In genomic region chr3:108411754-108412121, GRCm38 (mm10) we compare ENCODE assay signal across 7 mouse cellular contexts. TPM values are rescaled to one million over a fixed set of nuclear protein-coding genes. Genes with fewer than 3 reads are reported as not detected.
A peak's percentile ranks its signal among the peaks of the same experiment; 100 is the strongest.
DNase-seq lines count a peak whose midpoint lies in the region; ATAC-seq lines count a peak whose summit lies in the region.

No protein-coding gene starts in this region.

- H3K36me3 ChIP-seq in midbrain, embryonic 15.5 days (replicated peaks), result peaks cover 24% of the 10 kb centered on the region

- H3K27me3 ChIP-seq in midbrain, embryonic 15.5 days (replicated peaks), result no peaks in the 10 kb centered on the region

- peak; percentile 37 for ATAC-seq in midbrain, embryonic 15.5 days (replicated peaks)

- H3K27ac ChIP-seq in midbrain, embryonic 15.5 days, result peak overlapping the region; percentile 86

- H3K9me3 ChIP-seq in midbrain, embryonic 15.5 days, result no peaks in the 10 kb centered on the region

- DNase-seq in ovary, postnatal 36 days (ENCODE audit: low spot score), result peak; percentile 56
- no peak for DNase-seq in ovary, postnatal 10 days (ENCODE audit: low spot score)
- DNase-seq in cerebellum, postnatal 4 days (ENCODE audit: low spot score in 2 of 2), result peak; percentile 53 to 76
- DNase-seq in heart, postnatal 25 days (ENCODE audit: low spot score), result peak; percentile 23
- peak; percentile 64 for DNase-seq in layer of hippocampus, adult 9-11 months
- no peak for DNase-seq in T-cell, adult 2 months (ENCODE audit: low spot score)

- H3K4me1 ChIP-seq in midbrain, embryonic 15.5 days, result peaks cover 73% of the 10 kb centered on the region

- peak overlapping the region; percentile 55 for H3K9ac ChIP-seq in midbrain, embryonic 15.5 days

- WGBS in midbrain, embryonic 15.5 days, result 16% methylated on average over 8 of the region's 8 CpGs

- peak overlapping the region; percentile 35 for H3K4me3 ChIP-seq in midbrain, embryonic 15.5 days

- intact Hi-C loops in heart, postnatal 25 days (cut with DNase I), result no loop called here

- peak overlapping the region; percentile 77 for H3K4me2 ChIP-seq in midbrain, embryonic 15.5 days

RNA-seq across cellular contexts. Expression of gene Celsr2, which starts 3.6 kb away (rescaled TPM):
- 1 to 10 TPM; 4.2 to 5.3 TPM for total RNA-seq in heart, postnatal 25 days (2021)
- polyA plus RNA-seq in midbrain, embryonic 15.5 days (2015; fragmentation: Nextera tagmentation; extraction: Ambion mirVana), result 38.5 and 43.3 TPM in 2 replicates

RNA-seq across cellular contexts. Expression of gene Psrc1, which starts 28.1 kb away (rescaled TPM):
- total RNA-seq in heart, postnatal 25 days (2021), result under 1 TPM; 0.16 to 0.45 TPM
- 7.7 and 8.8 TPM in 2 replicates for polyA plus RNA-seq in midbrain, embryonic 15.5 days (2015; fragmentation: Nextera tagmentation; extraction: Ambion mirVana)

RNA-seq across cellular contexts. Expression of gene Sars, which starts 33.3 kb away (rescaled TPM):
- total RNA-seq in heart, postnatal 25 days (2021), result 10 to 100 TPM; 80.8 to 81.5 TPM
- 209 and 212 TPM in 2 replicates for polyA plus RNA-seq in midbrain, embryonic 15.5 days (2015; fragmentation: Nextera tagmentation; extraction: Ambion mirVana)

RNA-seq across cellular contexts. Expression of gene Mybphl, which starts 47.0 kb away (rescaled TPM):
- total RNA-seq in heart, postnatal 25 days (2021), result 10 to 100 TPM; 58.9 to 60.3 TPM
- not detected in 2 replicates for polyA plus RNA-seq in midbrain, embryonic 15.5 days (2015; fragmentation: Nextera tagmentation; extraction: Ambion mirVana)

Comparison
In these comparisons a context has a peak if more than half of its experiments do, and no peak if none do; other contexts are left out.
1. DNase-seq: peak in ovary, postnatal 36 days (single experiment), cerebellum, postnatal 4 days (2 of 2), heart, postnatal 25 days (single experiment) and layer of hippocampus, adult 9-11 months (single experiment); none in ovary, postnatal 10 days (single experiment) and T-cell, adult 2 months (single experiment).